Mouse (Mus musculus): ENCODE measurements around the gene Gm10518. TPM values are rescaled to one million over a fixed set of nuclear protein-coding genes. Genes with fewer than 3 reads are reported as not detected.
A peak's percentile ranks its signal among the peaks of the same experiment; 100 is the strongest.

The Gm10518 gene
- polyA plus RNA-seq, 1 experiment from 2014 or later = 0.21 TPM

- H3K4me2 ChIP-seq (replicated peaks) = no peak overlapping the region
- no peaks in the 10 kb centered on the region for H3K9me3 ChIP-seq (replicated peaks)
- no peaks in the 10 kb centered on the region for H3K36me3 ChIP-seq
- H3K4me3 ChIP-seq = no peak overlapping the region
- no peaks in the 10 kb centered on the region for H3K27me3 ChIP-seq
- H3K9ac ChIP-seq = no peak overlapping the region
- no peak overlapping the region for H3K27ac ChIP-seq
- ATAC-seq (ENCODE audit: low FRiP score) = no peak
- no peaks in the 10 kb centered on the region for H3K4me1 ChIP-seq
- WGBS = 85% methylated on average over 7 of the region's 7 CpGs
Measured at GRCm38 (mm10) chr1:179842568-179842967, 39.4 kb downstream of the Gm10518 start.

DNA sequence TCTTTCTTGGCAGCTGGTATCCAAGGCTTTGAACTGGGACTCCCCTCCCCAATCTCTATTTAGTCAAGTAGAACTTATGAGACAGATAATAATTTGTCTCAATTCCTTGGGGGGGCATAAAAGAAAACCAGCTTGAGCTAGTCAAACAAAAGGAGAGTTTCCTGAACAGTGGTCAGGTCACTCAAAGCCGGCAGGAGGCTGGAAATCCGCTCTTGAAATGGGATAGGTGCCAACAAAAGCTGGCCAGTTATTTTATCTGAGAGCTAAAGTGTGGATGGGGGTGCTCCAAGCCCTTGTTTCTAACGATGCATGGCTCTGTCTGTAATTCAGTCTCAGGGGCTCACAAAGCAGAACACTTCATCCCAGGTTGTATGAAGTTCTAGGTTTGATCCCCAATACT lies 40.8 kb downstream of the Gm10518 start:
- Histone ChIP-seq H3K9me3 (replicated peaks) (no peaks in the 10 kb centered on the region), H3K4me1 (no peaks in the 10 kb centered on the region), H3K4me3 (no peak overlapping the region), H3K4me2 (replicated peaks) (no peak overlapping the region), H3K27me3 (no peaks in the 10 kb centered on the region), H3K36me3 (no peaks in the 10 kb centered on the region), H3K27ac (no peak overlapping the region), H3K9ac (no peak overlapping the region)
- WGBS = 44% methylated on average over 3 of the region's 3 CpGs
- ATAC-seq (ENCODE audit: low FRiP score) = no peak

DNA sequence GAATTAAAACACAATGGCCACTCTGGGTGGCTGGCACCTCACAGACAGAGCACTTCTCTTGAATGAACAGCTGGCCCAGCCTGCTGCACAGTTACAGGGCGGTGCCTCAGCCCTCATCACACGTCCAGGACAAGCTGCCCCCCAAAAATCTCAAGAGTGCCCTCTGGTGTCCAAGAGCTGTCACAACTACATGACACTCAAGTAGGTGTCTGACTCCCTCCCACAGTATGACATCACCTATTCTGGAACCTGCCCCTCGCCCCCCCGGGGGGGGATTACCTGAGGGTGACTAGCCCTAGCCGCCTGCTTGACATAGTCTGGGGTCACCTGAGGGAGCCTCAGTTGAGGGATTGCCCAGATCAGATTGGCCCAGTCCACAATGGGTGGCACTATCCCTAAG lies 41.7 kb downstream of the Gm10518 start:
- H3K36me3 ChIP-seq = no peaks in the 10 kb centered on the region
- no peaks in the 10 kb centered on the region for H3K4me1 ChIP-seq
- no peak overlapping the region for H3K4me2 ChIP-seq (replicated peaks)
- no peak overlapping the region for H3K4me3 ChIP-seq
- no peak overlapping the region for H3K27ac ChIP-seq
- WGBS = 16% methylated on average over 5 of the region's 5 CpGs
- peak; percentile 61; the same call in 1 of the 2 replicates for ATAC-seq (ENCODE audit: low FRiP score)
- no peak overlapping the region for H3K9ac ChIP-seq
- no peaks in the 10 kb centered on the region for H3K9me3 ChIP-seq (replicated peaks)
- H3K27me3 ChIP-seq = no peaks in the 10 kb centered on the region

- ATAC-seq (ENCODE audit: low FRiP score) = no peak
- WGBS = 85% methylated on average over 16 of the region's 16 CpGs
- Histone ChIP-seq H3K4me1 (no peaks in the 10 kb centered on the region), H3K27me3 (no peaks in the 10 kb centered on the region), H3K9ac (no peak overlapping the region), H3K36me3 (no peaks in the 10 kb centered on the region), H3K27ac (no peak overlapping the region), H3K4me3 (no peak overlapping the region), H3K9me3 (replicated peaks) (no peaks in the 10 kb centered on the region), H3K4me2 (replicated peaks) (no peak overlapping the region)
Measured at GRCm38 (mm10) chr1:179845832-179846499, 42.8 kb downstream of the Gm10518 start.

- Histone ChIP-seq H3K27ac (no peak overlapping the region), H3K9me3 (replicated peaks) (no peaks in the 10 kb centered on the region), H3K27me3 (no peaks in the 10 kb centered on the region), H3K4me1 (no peaks in the 10 kb centered on the region), H3K4me2 (replicated peaks) (no peak overlapping the region), H3K4me3 (no peak overlapping the region), H3K36me3 (no peaks in the 10 kb centered on the region), H3K9ac (no peak overlapping the region)
- WGBS = 47% methylated on average over 7 of the region's 7 CpGs
- no peak for ATAC-seq (ENCODE audit: low FRiP score)
Measured at GRCm38 (mm10) chr1:179847173-179847572, 44.0 kb downstream of the Gm10518 start.

DNA sequence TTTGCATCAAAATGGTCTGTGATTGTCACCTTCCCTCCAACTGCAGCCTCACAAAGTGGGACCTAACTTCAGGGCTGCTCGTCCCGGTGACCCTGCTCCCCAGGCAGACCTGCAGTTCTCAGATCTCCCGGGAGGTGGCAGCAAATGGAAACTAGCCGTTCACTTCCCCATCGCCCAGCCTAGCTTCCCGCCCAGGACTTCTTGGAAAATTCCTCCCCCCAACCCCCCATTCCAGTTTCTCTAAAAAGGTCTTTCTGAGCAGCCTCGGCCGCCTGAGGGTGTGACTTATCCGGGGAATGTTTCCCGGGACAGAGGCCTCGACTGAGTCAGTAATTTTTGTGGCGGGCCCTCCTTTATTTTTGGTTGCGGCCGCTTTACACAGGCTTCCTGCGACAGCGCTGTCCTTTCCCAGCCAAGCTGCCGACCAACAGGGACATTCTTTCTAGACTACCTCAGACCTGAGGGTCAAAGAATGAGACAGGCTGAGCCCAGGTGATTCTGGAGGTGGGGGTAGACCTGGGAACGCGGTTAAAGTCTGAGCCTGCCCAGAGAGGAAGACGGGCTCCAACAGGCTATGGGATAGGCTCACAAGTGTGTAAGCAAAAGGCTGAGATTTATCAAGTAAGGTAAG lies 44.7 kb downstream of the Gm10518 start:
- H3K4me2 ChIP-seq (replicated peaks) = peak overlapping the region; percentile 65
- H3K9me3 ChIP-seq (replicated peaks) = no peaks in the 10 kb centered on the region
- H3K4me3 ChIP-seq = peak overlapping the region; percentile 37
- H3K27me3 ChIP-seq = no peaks in the 10 kb centered on the region
- H3K27ac ChIP-seq = no peak overlapping the region
- peak overlapping the region; percentile 61 for H3K9ac ChIP-seq
- H3K36me3 ChIP-seq = no peaks in the 10 kb centered on the region
- peak; percentile 50 for ATAC-seq (ENCODE audit: low FRiP score)
- H3K4me1 ChIP-seq = no peaks in the 10 kb centered on the region
- WGBS = 4% methylated on average over 20 of the region's 20 CpGs

GRCm38 (mm10) chr1:179853421-179853820 lies 50.2 kb downstream of the Gm10518 start:
- Histone ChIP-seq H3K36me3 (no peaks in the 10 kb centered on the region), H3K27ac (no peak overlapping the region), H3K27me3 (no peaks in the 10 kb centered on the region), H3K4me2 (replicated peaks) (no peak overlapping the region), H3K4me3 (no peak overlapping the region), H3K4me1 (no peaks in the 10 kb centered on the region), H3K9me3 (replicated peaks) (no peaks in the 10 kb centered on the region), H3K9ac (no peak overlapping the region)
- WGBS = 54% methylated on average over 4 of the region's 4 CpGs
- ATAC-seq (ENCODE audit: low FRiP score) = no peak

Other genes with a start within 250 kb of the Gm10518 start
- gene Sccpdh, start 135.2 kb upstream of the Gm10518 start, polyA plus RNA-seq (2016; fragmentation: Nextera tagmentation; extraction: Ambion mirVana) = 112 and 116 TPM in 2 replicates
- gene Kif28, start 58.1 kb upstream of the Gm10518 start, polyA plus RNA-seq (2016; fragmentation: Nextera tagmentation; extraction: Ambion mirVana) = not detected in 2 replicates
- 29.9 and 33.9 TPM in 2 replicates for gene Ahctf1, start 304 bp downstream of the Gm10518 start, polyA plus RNA-seq (2016; fragmentation: Nextera tagmentation; extraction: Ambion mirVana)
- 21.9 and 22.3 TPM in 2 replicates for gene Cdc42bpa, start 157.1 kb downstream of the Gm10518 start, polyA plus RNA-seq (2016; fragmentation: Nextera tagmentation; extraction: Ambion mirVana)

Measured in hindbrain, embryonic 12.5 days (tissue).